Mouse (Mus musculus): Measurements from ENCODE around the gene Mtus2. TPM values are rescaled to one million over a fixed set of nuclear protein-coding genes. Genes with fewer than 3 reads are reported as not detected.

The Mtus2 gene
- polyA plus RNA-seq, 1 experiment from 2014 or later = 20.4 TPM

GRCm38 (mm10) chr5:148233714-148234113 is 276.6 kb downstream of the Mtus2 start:
- Histone ChIP-seq H3K9me3 (ENCODE audit: control insufficient read depth, low read length) (no peaks in the 10 kb centered on the region), H3K4me1 (ENCODE audit: control insufficient read depth, insufficient read depth, low read length) (peaks cover 2% of the 10 kb centered on the region; the same call in 1 of the 2 replicates), H3K4me2 (ENCODE audit: low read depth, low read length) (no peak overlapping the region), H3K27ac (ENCODE audit: low read length) (no peak overlapping the region), H3K36me3 (ENCODE audit: control insufficient read depth, insufficient read depth, low read length) (no peaks in the 10 kb centered on the region), H3K4me3 (ENCODE audit: low read length) (no peak overlapping the region), H3K9ac (ENCODE audit: low read depth, low read length) (no peak overlapping the region), H3K27me3 (replicated peaks; ENCODE audit: control insufficient read depth, insufficient read depth, low read length) (no peaks in the 10 kb centered on the region)
- ATAC-seq = no peak
- WGBS = 73% methylated on average over 18 of the region's 18 CpGs

DNA sequence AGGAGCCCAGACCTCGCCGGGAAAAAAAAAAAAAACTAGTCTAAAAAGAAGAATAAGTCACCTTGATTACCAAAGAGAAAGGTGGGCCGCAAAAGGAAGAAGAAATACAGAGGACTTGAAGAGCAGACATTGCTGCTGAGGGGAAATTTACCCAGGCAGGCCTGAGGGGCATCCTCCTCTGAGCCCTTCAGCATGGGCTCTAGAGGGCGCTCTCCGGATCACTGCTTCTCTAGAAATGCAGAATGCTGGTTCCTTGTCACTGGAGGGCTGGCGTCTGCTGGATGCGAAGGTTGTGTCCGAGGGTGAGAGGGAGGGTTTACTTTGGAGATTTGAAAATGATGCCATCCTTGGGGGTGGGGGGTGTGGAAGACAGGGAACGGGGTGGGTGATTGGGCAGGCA is 279.5 kb downstream of the Mtus2 start:
- no peak overlapping the region for H3K4me3 ChIP-seq (ENCODE audit: low read length)
- peaks cover 2% of the 10 kb centered on the region; the same call in 1 of the 2 replicates for H3K4me1 ChIP-seq (ENCODE audit: control insufficient read depth, insufficient read depth, low read length)
- no peak overlapping the region for H3K4me2 ChIP-seq (ENCODE audit: low read depth, low read length)
- no peak for ATAC-seq
- 58% methylated on average over 9 of the region's 9 CpGs for WGBS
- no peaks in the 10 kb centered on the region for H3K36me3 ChIP-seq (ENCODE audit: control insufficient read depth, insufficient read depth, low read length)
- H3K27me3 ChIP-seq (replicated peaks; ENCODE audit: control insufficient read depth, insufficient read depth, low read length) = no peaks in the 10 kb centered on the region
- H3K27ac ChIP-seq (ENCODE audit: low read length) = no peak overlapping the region
- no peaks in the 10 kb centered on the region for H3K9me3 ChIP-seq (ENCODE audit: control insufficient read depth, low read length)
- H3K9ac ChIP-seq (ENCODE audit: low read depth, low read length) = no peak overlapping the region

- Histone ChIP-seq H3K27me3 (replicated peaks; ENCODE audit: control insufficient read depth, insufficient read depth, low read length) (no peaks in the 10 kb centered on the region), H3K36me3 (ENCODE audit: control insufficient read depth, insufficient read depth, low read length) (no peaks in the 10 kb centered on the region), H3K9ac (ENCODE audit: low read depth, low read length) (no peak overlapping the region), H3K4me2 (ENCODE audit: low read depth, low read length) (no peak overlapping the region), H3K9me3 (ENCODE audit: control insufficient read depth, low read length) (no peaks in the 10 kb centered on the region), H3K4me1 (ENCODE audit: control insufficient read depth, insufficient read depth, low read length) (peaks cover 2% of the 10 kb centered on the region; the same call in 1 of the 2 replicates), H3K27ac (ENCODE audit: low read length) (no peak overlapping the region), H3K4me3 (ENCODE audit: low read length) (no peak overlapping the region)
- no peak; the same call in 1 of the 2 replicates for ATAC-seq
Measured at GRCm38 (mm10) chr5:148239067-148239466, 281.9 kb downstream of the Mtus2 start.

DNA sequence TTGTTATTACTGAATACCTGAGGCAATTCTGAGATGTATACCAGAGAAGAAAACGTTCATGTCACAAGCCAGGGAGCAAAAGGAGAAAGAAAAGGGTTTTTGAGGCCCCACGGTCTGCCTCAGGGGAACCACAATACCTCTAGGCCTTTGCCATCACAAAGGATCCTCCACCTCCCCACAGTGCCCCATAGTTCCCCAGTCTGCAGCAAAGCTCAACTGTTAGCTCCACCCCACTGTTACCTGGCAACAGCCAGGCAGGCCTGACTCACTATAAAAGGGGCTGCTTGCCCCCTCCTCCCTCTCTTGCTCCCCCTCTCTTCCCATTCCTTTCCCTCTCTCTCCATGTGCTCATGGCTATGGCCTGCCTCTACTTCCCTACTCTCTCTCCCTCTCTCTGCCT is 282.6 kb downstream of the Mtus2 start:
- Histone ChIP-seq H3K9me3 (ENCODE audit: control insufficient read depth, low read length) (no peaks in the 10 kb centered on the region), H3K4me1 (ENCODE audit: control insufficient read depth, insufficient read depth, low read length) (peaks cover 2% of the 10 kb centered on the region; the same call in 1 of the 2 replicates), H3K27ac (ENCODE audit: low read length) (no peak overlapping the region), H3K36me3 (ENCODE audit: control insufficient read depth, insufficient read depth, low read length) (no peaks in the 10 kb centered on the region), H3K4me2 (ENCODE audit: low read depth, low read length) (no peak overlapping the region), H3K27me3 (replicated peaks; ENCODE audit: control insufficient read depth, insufficient read depth, low read length) (no peaks in the 10 kb centered on the region), H3K9ac (ENCODE audit: low read depth, low read length) (no peak overlapping the region), H3K4me3 (ENCODE audit: low read length) (no peak overlapping the region)
- WGBS = 29% methylated on average over 2 of the region's 2 CpGs
- ATAC-seq = no peak

DNA sequence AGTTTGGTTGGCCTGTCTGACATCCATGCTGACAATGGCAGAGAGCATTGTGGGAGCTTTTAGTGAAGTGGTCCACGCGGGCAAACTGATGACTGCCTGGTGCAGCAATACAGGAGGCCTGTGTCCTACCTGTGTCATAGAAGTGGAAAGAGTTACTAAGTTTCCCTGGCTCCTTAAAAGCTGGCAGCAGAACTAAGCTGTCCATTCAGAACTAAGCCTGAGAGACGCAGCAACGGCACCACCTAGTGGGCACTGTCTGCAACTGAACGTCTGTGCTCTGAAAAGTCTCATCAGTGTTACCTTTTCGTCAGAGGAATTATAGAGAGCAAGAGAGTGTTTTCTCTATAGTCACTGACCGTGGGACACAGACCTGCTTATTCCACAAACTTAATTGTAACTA is 284.8 kb downstream of the Mtus2 start:
- Histone ChIP-seq H3K27me3 (replicated peaks; ENCODE audit: control insufficient read depth, insufficient read depth, low read length) (no peaks in the 10 kb centered on the region), H3K9ac (ENCODE audit: low read depth, low read length) (no peak overlapping the region), H3K4me2 (ENCODE audit: low read depth, low read length) (no peak overlapping the region), H3K4me3 (ENCODE audit: low read length) (no peak overlapping the region), H3K36me3 (ENCODE audit: control insufficient read depth, insufficient read depth, low read length) (no peaks in the 10 kb centered on the region), H3K9me3 (ENCODE audit: control insufficient read depth, low read length) (no peaks in the 10 kb centered on the region), H3K4me1 (ENCODE audit: control insufficient read depth, insufficient read depth, low read length) (no peaks in the 10 kb centered on the region), H3K27ac (ENCODE audit: low read length) (no peak overlapping the region)
- ATAC-seq = peak; percentile 52; the same call in 1 of the 2 replicates
- 10% methylated on average over 7 of the region's 7 CpGs for WGBS

DNA sequence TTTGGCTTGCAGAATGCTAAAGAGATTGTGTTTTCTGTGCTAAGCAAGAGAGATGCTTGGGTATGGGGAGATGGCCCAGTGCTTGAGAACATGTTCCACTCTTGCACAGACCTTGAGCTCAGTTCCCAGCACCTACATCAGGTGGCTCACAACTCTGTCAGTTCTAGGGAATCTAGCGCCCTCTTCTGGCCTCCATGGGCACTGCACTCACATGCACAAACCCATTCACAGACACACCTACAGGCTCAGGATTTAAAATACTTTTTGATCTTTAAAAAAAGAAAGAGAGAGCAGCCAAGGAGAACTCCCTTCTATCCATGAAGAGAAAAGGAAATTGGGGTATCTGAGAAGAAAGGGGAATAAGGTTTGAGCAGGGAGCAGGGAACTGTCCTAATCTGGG is 287.4 kb downstream of the Mtus2 start:
- Histone ChIP-seq H3K4me2 (ENCODE audit: low read depth, low read length) (no peak overlapping the region), H3K4me1 (ENCODE audit: control insufficient read depth, insufficient read depth, low read length) (no peaks in the 10 kb centered on the region), H3K9ac (ENCODE audit: low read depth, low read length) (no peak overlapping the region), H3K27me3 (replicated peaks; ENCODE audit: control insufficient read depth, insufficient read depth, low read length) (no peaks in the 10 kb centered on the region), H3K36me3 (ENCODE audit: control insufficient read depth, insufficient read depth, low read length) (no peaks in the 10 kb centered on the region), H3K27ac (ENCODE audit: low read length) (no peak overlapping the region), H3K4me3 (ENCODE audit: low read length) (no peak overlapping the region), H3K9me3 (ENCODE audit: control insufficient read depth, low read length) (no peaks in the 10 kb centered on the region)
- WGBS = 25% methylated on average over 1 of the region's 1 CpGs
- ATAC-seq = no peak

- H3K9ac ChIP-seq (ENCODE audit: low read depth, low read length) = no peak overlapping the region
- WGBS = 78% methylated on average over 2 of the region's 2 CpGs
- H3K36me3 ChIP-seq (ENCODE audit: control insufficient read depth, insufficient read depth, low read length) = no peaks in the 10 kb centered on the region
- H3K4me3 ChIP-seq (ENCODE audit: low read length) = no peak overlapping the region
- H3K4me1 ChIP-seq (ENCODE audit: control insufficient read depth, insufficient read depth, low read length) = no peaks in the 10 kb centered on the region
- H3K27ac ChIP-seq (ENCODE audit: low read length) = no peak overlapping the region
- ATAC-seq = no peak
- no peak overlapping the region for H3K4me2 ChIP-seq (ENCODE audit: low read depth, low read length)
- H3K27me3 ChIP-seq (replicated peaks; ENCODE audit: control insufficient read depth, insufficient read depth, low read length) = no peaks in the 10 kb centered on the region
- no peaks in the 10 kb centered on the region for H3K9me3 ChIP-seq (ENCODE audit: control insufficient read depth, low read length)
Measured at GRCm38 (mm10) chr5:148245386-148245785, 288.3 kb downstream of the Mtus2 start.

- Histone ChIP-seq H3K9me3 (ENCODE audit: control insufficient read depth, low read length) (no peaks in the 10 kb centered on the region), H3K4me2 (ENCODE audit: low read depth, low read length) (no peak overlapping the region), H3K27me3 (replicated peaks; ENCODE audit: control insufficient read depth, insufficient read depth, low read length) (no peaks in the 10 kb centered on the region), H3K27ac (ENCODE audit: low read length) (no peak overlapping the region), H3K4me1 (ENCODE audit: control insufficient read depth, insufficient read depth, low read length) (no peaks in the 10 kb centered on the region), H3K36me3 (ENCODE audit: control insufficient read depth, insufficient read depth, low read length) (no peaks in the 10 kb centered on the region), H3K9ac (ENCODE audit: low read depth, low read length) (no peak overlapping the region), H3K4me3 (ENCODE audit: low read length) (no peak overlapping the region)
- 44% methylated on average over 2 of the region's 2 CpGs for WGBS
- no peak for ATAC-seq
Measured at GRCm38 (mm10) chr5:148248236-148248635, 291.1 kb downstream of the Mtus2 start.

GRCm38 (mm10) chr5:148251847-148252246 is 294.7 kb downstream of the Mtus2 start:
- Histone ChIP-seq H3K4me3 (ENCODE audit: low read length) (no peak overlapping the region), H3K27me3 (replicated peaks; ENCODE audit: control insufficient read depth, insufficient read depth, low read length) (no peaks in the 10 kb centered on the region), H3K9ac (ENCODE audit: low read depth, low read length) (no peak overlapping the region), H3K9me3 (ENCODE audit: control insufficient read depth, low read length) (no peaks in the 10 kb centered on the region), H3K4me2 (ENCODE audit: low read depth, low read length) (no peak overlapping the region), H3K36me3 (ENCODE audit: control insufficient read depth, insufficient read depth, low read length) (no peaks in the 10 kb centered on the region), H3K4me1 (ENCODE audit: control insufficient read depth, insufficient read depth, low read length) (no peaks in the 10 kb centered on the region), H3K27ac (ENCODE audit: low read length) (no peak overlapping the region)
- ATAC-seq = no peak

DNA sequence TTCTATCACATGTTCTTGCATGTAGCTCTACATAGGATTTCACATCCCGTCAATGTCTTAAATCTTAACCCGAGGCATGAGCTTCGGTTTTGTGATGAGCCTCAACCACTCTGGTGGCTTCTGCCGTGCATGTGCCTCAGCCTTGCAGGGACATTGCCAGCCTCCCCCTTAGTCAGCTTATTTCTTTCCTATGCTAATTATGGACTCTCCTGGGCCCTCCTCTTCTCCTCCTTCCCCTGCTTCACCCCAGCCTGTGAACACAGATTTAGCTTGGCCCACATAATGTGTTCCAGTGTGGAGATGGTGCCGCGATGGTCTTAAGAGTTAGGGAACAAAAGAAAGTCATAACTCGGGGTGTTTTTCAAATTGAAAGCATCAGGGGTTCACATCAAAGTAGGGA is 304.9 kb downstream of the Mtus2 start:
- H3K4me2 ChIP-seq (ENCODE audit: low read depth, low read length) = no peak overlapping the region
- H3K27ac ChIP-seq (ENCODE audit: low read length) = no peak overlapping the region
- H3K4me1 ChIP-seq (ENCODE audit: control insufficient read depth, insufficient read depth, low read length) = peaks cover 2% of the 10 kb centered on the region; the same call in 1 of the 2 replicates
- no peak overlapping the region for H3K4me3 ChIP-seq (ENCODE audit: low read length)
- WGBS = 88% methylated on average over 7 of the region's 7 CpGs
- no peaks in the 10 kb centered on the region for H3K27me3 ChIP-seq (replicated peaks; ENCODE audit: control insufficient read depth, insufficient read depth, low read length)
- H3K9me3 ChIP-seq (ENCODE audit: control insufficient read depth, low read length) = no peaks in the 10 kb centered on the region
- ATAC-seq = no peak
- H3K9ac ChIP-seq (ENCODE audit: low read depth, low read length) = no peak overlapping the region
- no peaks in the 10 kb centered on the region for H3K36me3 ChIP-seq (ENCODE audit: control insufficient read depth, insufficient read depth, low read length)
